ENCODE assay signal across 8 mouse cellular contexts in the genomic region with DNA sequence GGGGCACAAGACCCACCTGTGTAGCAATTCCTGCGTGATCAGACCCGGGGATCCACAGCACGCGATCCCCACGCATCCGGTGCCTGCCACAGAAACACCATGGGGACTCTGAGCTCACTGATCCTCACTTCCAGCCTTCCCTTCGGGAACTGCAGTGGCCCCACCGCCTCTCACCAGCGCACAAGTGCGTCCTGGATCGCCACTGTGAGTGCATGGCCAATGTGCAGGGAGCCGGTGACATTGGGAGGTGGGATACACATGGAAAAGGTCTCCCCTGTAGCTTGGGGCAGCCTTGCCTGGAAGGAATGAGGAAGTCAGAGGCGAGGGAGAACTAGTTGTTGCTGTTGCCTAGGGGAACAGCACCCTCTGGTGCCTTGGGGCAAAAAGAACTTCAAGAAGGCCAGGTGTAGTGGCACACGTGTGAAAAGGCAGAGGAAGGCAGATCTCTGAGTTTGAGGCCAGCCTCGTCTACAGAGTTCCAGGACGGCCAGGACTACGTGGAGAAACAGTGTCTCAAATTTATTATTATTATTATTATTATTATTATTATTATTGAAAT. TPM values are rescaled to one million over a fixed set of nuclear protein-coding genes. Genes with fewer than 3 reads are reported as not detected.
DNase-seq lines count a peak whose midpoint lies in the region; ATAC-seq lines count a peak whose summit lies in the region.

No protein-coding gene starts in this region.

- no peak for ATAC-seq in kidney, embryonic 14.5 days (ENCODE audit: low FRiP score, low TSS enrichment)
- no peak for ATAC-seq in embryonic facial prominence, embryonic 12.5 days (ENCODE audit: insufficient number of reproducible peaks, insufficient read depth, low FRiP score, low TSS enrichment)

- H3K9me3 ChIP-seq in kidney, embryonic 14.5 days (ENCODE audit: control insufficient read depth, low read length), result no peaks in the 10 kb centered on the region
- no peaks in the 10 kb centered on the region for H3K9me3 ChIP-seq in embryonic facial prominence, embryonic 12.5 days
- no peaks in the 10 kb centered on the region for H3K9me3 ChIP-seq in megakaryocyte, embryonic 14.5 days

- H3K27ac ChIP-seq in kidney, embryonic 14.5 days (ENCODE audit: low read depth, low read length), result no peak overlapping the region
- H3K27ac ChIP-seq in embryonic facial prominence, embryonic 12.5 days, result no peak overlapping the region; the same call in 1 of the 2 replicates

- no peak overlapping the region; the same call in 1 of the 2 replicates for H3K4me2 ChIP-seq in kidney, embryonic 14.5 days (replicated peaks; ENCODE audit: low read depth, low read length)
- peak overlapping the region; percentile 89 for H3K4me2 ChIP-seq in embryonic facial prominence, embryonic 12.5 days (replicated peaks)

- H3K4me1 ChIP-seq in kidney, embryonic 14.5 days (ENCODE audit: control insufficient read depth, insufficient read depth, low read length), result peaks cover 8% of the 10 kb centered on the region; the same call in 1 of the 2 replicates
- H3K4me1 ChIP-seq in embryonic facial prominence, embryonic 12.5 days, result peaks cover 16% of the 10 kb centered on the region
- peaks cover 28% of the 10 kb centered on the region for H3K4me1 ChIP-seq in megakaryocyte, embryonic 14.5 days

- H3K27me3 ChIP-seq in kidney, embryonic 14.5 days (ENCODE audit: control insufficient read depth, insufficient read depth, low read length), result no peaks in the 10 kb centered on the region
- no peaks in the 10 kb centered on the region for H3K27me3 ChIP-seq in embryonic facial prominence, embryonic 12.5 days
- H3K27me3 ChIP-seq in megakaryocyte, embryonic 14.5 days (replicated peaks), result no peaks in the 10 kb centered on the region

- 81% methylated on average over 17 of the region's 17 CpGs for WGBS in kidney, embryonic 14.5 days
- 78% methylated on average over 17 of the region's 17 CpGs for WGBS in embryonic facial prominence, embryonic 12.5 days

- peaks cover 29% of the 10 kb centered on the region for H3K36me3 ChIP-seq in kidney, embryonic 14.5 days (ENCODE audit: control insufficient read depth, insufficient read depth, low read length)
- H3K36me3 ChIP-seq in embryonic facial prominence, embryonic 12.5 days, result peaks cover 46% of the 10 kb centered on the region
- peaks cover 69% of the 10 kb centered on the region for H3K36me3 ChIP-seq in megakaryocyte, embryonic 14.5 days (replicated peaks; ENCODE audit: low read length)

- peak; percentile 52 for DNase-seq in kidney, adult 11 months
- peak; percentile 73 for DNase-seq in MEL-GATA-1-ER (ENCODE audit: extremely low read depth, low read depth)
- peak; percentile 53 to 69 for DNase-seq in kidney, postnatal 36 days
- no peak for DNase-seq in cerebellum, adult 11-12 months
- no peak for DNase-seq in testis, postnatal 10 days (ENCODE audit: low spot score)

- no peak overlapping the region for H3K4me3 ChIP-seq in kidney, embryonic 14.5 days (ENCODE audit: low read length)
- no peak overlapping the region for H3K4me3 ChIP-seq in embryonic facial prominence, embryonic 12.5 days
- peak overlapping the region; percentile 75 for H3K4me3 ChIP-seq in megakaryocyte, embryonic 14.5 days (replicated peaks)

- H3K9ac ChIP-seq in kidney, embryonic 14.5 days (ENCODE audit: low read depth, low read length), result no peak overlapping the region; the same call in 1 of the 2 replicates
- H3K9ac ChIP-seq in embryonic facial prominence, embryonic 12.5 days, result peak overlapping the region; percentile 29; the same call in 1 of the 2 replicates

RNA-seq across cellular contexts. Expression of gene Vars2, which starts 1.4 kb away (rescaled TPM):
- 9.5 and 16.8 TPM in 2 replicates for polyA plus RNA-seq in kidney, embryonic 14.5 days (2014; fragmentation: Nextera tagmentation; extraction: Ambion mirVana)
- 18.5 and 23.6 TPM in 2 replicates for polyA plus RNA-seq in embryonic facial prominence, embryonic 12.5 days (2016; fragmentation: Nextera tagmentation; extraction: Ambion mirVana)
- polyA plus RNA-seq in megakaryocyte, embryonic 14.5 days (2012; ENCODE audit: insufficient read depth, low replicate concordance), result 42.1 and 49.7 TPM in 2 replicates

RNA-seq across cellular contexts. Expression of gene Gtf2h4, which starts 7.5 kb away (rescaled TPM):
- polyA plus RNA-seq in kidney, embryonic 14.5 days (2014; fragmentation: Nextera tagmentation; extraction: Ambion mirVana), result 50.7 and 56.7 TPM in 2 replicates
- polyA plus RNA-seq in embryonic facial prominence, embryonic 12.5 days (2016; fragmentation: Nextera tagmentation; extraction: Ambion mirVana), result 48.6 and 51.5 TPM in 2 replicates
- polyA plus RNA-seq in megakaryocyte, embryonic 14.5 days (2012; ENCODE audit: insufficient read depth, low replicate concordance), result 7.8 and 10.8 TPM in 2 replicates

RNA-seq across cellular contexts. Expression of gene Mucl3, which starts 22.5 kb away (rescaled TPM):
- polyA plus RNA-seq in kidney, embryonic 14.5 days (2014; fragmentation: Nextera tagmentation; extraction: Ambion mirVana), result 0.15 and 0.24 TPM in 2 replicates
- 0.08 and 0.11 TPM in 2 replicates for polyA plus RNA-seq in embryonic facial prominence, embryonic 12.5 days (2016; fragmentation: Nextera tagmentation; extraction: Ambion mirVana)
- polyA plus RNA-seq in megakaryocyte, embryonic 14.5 days (2012; ENCODE audit: insufficient read depth, low replicate concordance), result not detected in 2 replicates

RNA-seq across cellular contexts. Expression of gene Ddr1, which starts 38.4 kb away (rescaled TPM):
- 34.6 and 52.0 TPM in 2 replicates for polyA plus RNA-seq in kidney, embryonic 14.5 days (2014; fragmentation: Nextera tagmentation; extraction: Ambion mirVana)
- 62.6 and 63.0 TPM in 2 replicates for polyA plus RNA-seq in embryonic facial prominence, embryonic 12.5 days (2016; fragmentation: Nextera tagmentation; extraction: Ambion mirVana)
- polyA plus RNA-seq in megakaryocyte, embryonic 14.5 days (2012; ENCODE audit: insufficient read depth, low replicate concordance), result not detected in 2 replicates

RNA-seq across cellular contexts. Expression of gene Gm9573, which starts 39.6 kb away (rescaled TPM):
- polyA plus RNA-seq in kidney, embryonic 14.5 days (2014; fragmentation: Nextera tagmentation; extraction: Ambion mirVana), result not detected in 2 replicates
- polyA plus RNA-seq in embryonic facial prominence, embryonic 12.5 days (2016; fragmentation: Nextera tagmentation; extraction: Ambion mirVana), result not detected in 2 replicates
- polyA plus RNA-seq in megakaryocyte, embryonic 14.5 days (2012; ENCODE audit: insufficient read depth, low replicate concordance), result 0.55 TPM in 1 of 2 replicates, not detected in the other

Comparison
In these comparisons a context has a peak if more than half of its experiments do, and no peak if none do; other contexts are left out.
1. DNase-seq: peak in kidney, adult 11 months (single experiment), MEL-GATA-1-ER (single experiment) and kidney, postnatal 36 days (2 of 2); none in cerebellum, adult 11-12 months (single experiment) and testis, postnatal 10 days (single experiment).